Mouse (Mus musculus) midbrain, embryonic 10.5 days (tissue): ENCODE data around the gene Plekhs1. TPM values are rescaled to one million over a fixed set of nuclear protein-coding genes. Genes with fewer than 3 reads are reported as not detected.

Source experiments
- DNase-seq: peaks from one replicate; pipeline ENCODE4 v3.0.0-alpha.2; 2017; ENCODE audit warnings: low spot score
- H3K27ac ChIP-seq: fragments of 300-500 bp; sonication (generic); replicated peaks from 2 replicates; pipeline ENCODE4 v1.5.1; 2016; ENCODE audit warnings: mild to moderate bottlenecking
- H3K27me3 ChIP-seq: fragments of 300-500 bp; sonication (generic); 2 replicates; pipeline ENCODE4 v1.6.1; 2016; ENCODE audit warnings: low read depth, mild to moderate bottlenecking; ENCODE audit not compliant: poor library complexity, severe bottlenecking
- H3K36me3 ChIP-seq: fragments of 300-500 bp; sonication (generic); 2 replicates; pipeline ENCODE4 v1.6.1; 2016; ENCODE audit warnings: mild to moderate bottlenecking, moderate library complexity
- H3K4me1 ChIP-seq: fragments of 300-500 bp; sonication (generic); 2 replicates; pipeline ENCODE4 v1.6.1; 2016
- H3K4me3 ChIP-seq: fragments of 300-500 bp; sonication (generic); 2 replicates; pipeline ENCODE4 v1.5.1; 2016; ENCODE audit warnings: mild to moderate bottlenecking, moderate library complexity
- H3K9me3 ChIP-seq: fragments of 300-500 bp; sonication (generic); replicated peaks from 2 replicates; pipeline ENCODE4 v1.6.1; 2016; ENCODE audit warnings: mild to moderate bottlenecking
- WGBS: fragments of 180-500 bp; shearing (Covaris S2); methylation state at CpG from one replicate; pipeline ENCODE4 v1.1.7; 2016; 5-methylcytosine and 5-hydroxymethylcytosine counted together
- polyA plus RNA-seq: library from polyadenylated mRNA; unstranded; fragments of >200 nt; fragmentation: Nextera tagmentation; extraction: Ambion mirVana; gene quantifications from 2 replicates; pipeline ENCODE4 v1.2.1, GENCODE M21; 2016

The Plekhs1 gene
- polyA plus RNA-seq, 1 experiment from 2014 or later: not detected

GRCm38 (mm10) chr19:56438357-56439071 is 22.9 kb upstream of the Plekhs1 start:
- WGBS: 90% methylated on average over 7 of the region's 7 CpGs
- H3K4me3 ChIP-seq: no peak overlapping the region
- H3K36me3 ChIP-seq: no peaks in the 10 kb centered on the region
- no peaks in the 10 kb centered on the region; the same call in 1 of the 2 replicates for H3K4me1 ChIP-seq
- no peak for DNase-seq
- no peaks in the 10 kb centered on the region for H3K27me3 ChIP-seq
- H3K27ac ChIP-seq: no peak overlapping the region
- H3K9me3 ChIP-seq: no peaks in the 10 kb centered on the region

DNA sequence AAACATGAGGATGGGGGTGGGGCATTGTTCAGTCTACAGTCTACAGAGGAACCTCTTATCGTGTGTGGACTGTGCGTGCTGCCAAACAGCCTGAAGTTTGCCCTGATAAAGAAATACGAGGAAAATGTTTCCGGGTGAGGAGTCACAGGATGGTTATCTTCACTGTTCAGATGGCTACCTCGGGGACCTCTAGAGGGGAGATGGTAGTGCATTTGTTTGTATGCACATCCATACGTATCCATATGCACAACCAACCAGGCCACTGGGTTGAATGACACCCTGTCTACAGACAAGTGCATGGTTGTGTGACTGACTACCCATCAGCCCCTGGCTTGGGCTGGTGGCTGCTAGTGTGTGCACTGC is 22.4 kb upstream of the Plekhs1 start:
- H3K27ac ChIP-seq: no peak overlapping the region
- H3K9me3 ChIP-seq: no peaks in the 10 kb centered on the region
- DNase-seq: no peak
- 97% methylated on average over 6 of the region's 6 CpGs for WGBS
- no peak overlapping the region for H3K4me3 ChIP-seq
- H3K36me3 ChIP-seq: no peaks in the 10 kb centered on the region
- H3K27me3 ChIP-seq: no peaks in the 10 kb centered on the region
- no peaks in the 10 kb centered on the region; the same call in 1 of the 2 replicates for H3K4me1 ChIP-seq

GRCm38 (mm10) chr19:56443445-56443844 is 18.0 kb upstream of the Plekhs1 start:
- WGBS: 88% methylated on average over 14 of the region's 14 CpGs
- Histone ChIP-seq H3K4me3 (no peak overlapping the region), H3K4me1 (peaks cover 4% of the 10 kb centered on the region; the same call in 1 of the 2 replicates), H3K27ac (no peak overlapping the region), H3K36me3 (no peaks in the 10 kb centered on the region), H3K27me3 (no peaks in the 10 kb centered on the region), H3K9me3 (no peaks in the 10 kb centered on the region)
- DNase-seq: no peak

DNA sequence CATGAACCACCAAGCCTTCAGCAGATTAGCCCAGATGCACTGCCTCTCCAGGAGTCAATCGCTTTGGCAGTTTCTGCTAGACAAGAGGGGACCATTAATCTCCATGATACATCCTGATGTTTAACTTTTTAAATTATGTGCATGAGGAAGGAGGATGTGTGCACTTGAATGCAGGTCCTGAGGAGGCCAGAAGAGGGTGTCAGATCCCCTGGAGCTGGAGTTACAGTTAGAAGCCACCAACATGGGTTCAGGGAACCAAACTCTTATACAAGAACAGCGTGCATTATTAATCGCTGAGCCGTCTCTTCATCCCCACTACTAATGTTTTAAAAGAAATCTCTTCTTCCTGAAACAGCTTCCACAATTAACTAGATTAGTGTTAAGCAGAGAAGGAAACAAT is 12.7 kb upstream of the Plekhs1 start:
- Histone ChIP-seq H3K27ac (no peak overlapping the region), H3K9me3 (no peaks in the 10 kb centered on the region), H3K27me3 (no peaks in the 10 kb centered on the region), H3K36me3 (no peaks in the 10 kb centered on the region), H3K4me1 (peaks cover 6% of the 10 kb centered on the region; the same call in 1 of the 2 replicates), H3K4me3 (no peak overlapping the region)
- 94% methylated on average over 4 of the region's 4 CpGs for WGBS
- no peak for DNase-seq

GRCm38 (mm10) chr19:56449537-56449936 is 11.9 kb upstream of the Plekhs1 start:
- 91% methylated on average over 8 of the region's 8 CpGs for WGBS

GRCm38 (mm10) chr19:56450892-56451291 is 10.5 kb upstream of the Plekhs1 start:
- H3K4me1 ChIP-seq: peaks cover 3% of the 10 kb centered on the region; the same call in 1 of the 2 replicates
- no peak overlapping the region for H3K4me3 ChIP-seq
- WGBS: 90% methylated on average over 5 of the region's 5 CpGs
- no peak overlapping the region for H3K27ac ChIP-seq
- H3K9me3 ChIP-seq: no peaks in the 10 kb centered on the region
- no peaks in the 10 kb centered on the region; the same call in 1 of the 2 replicates for H3K27me3 ChIP-seq
- H3K36me3 ChIP-seq: no peaks in the 10 kb centered on the region
- no peak for DNase-seq

More at GRCm38 (mm10) chr19:56449537-56449936, 11.9 kb upstream of the Plekhs1 start:
- Histone ChIP-seq H3K4me1 (0 out of 2 replicates have a peak, but pooled peaks cover 6% of the 10 kb centered on the region), H3K27ac (no peak overlapping the region), H3K4me3 (no peak overlapping the region), H3K27me3 (no peaks in the 10 kb centered on the region), H3K36me3 (no peaks in the 10 kb centered on the region), H3K9me3 (no peaks in the 10 kb centered on the region)
- DNase-seq: no peak

DNA sequence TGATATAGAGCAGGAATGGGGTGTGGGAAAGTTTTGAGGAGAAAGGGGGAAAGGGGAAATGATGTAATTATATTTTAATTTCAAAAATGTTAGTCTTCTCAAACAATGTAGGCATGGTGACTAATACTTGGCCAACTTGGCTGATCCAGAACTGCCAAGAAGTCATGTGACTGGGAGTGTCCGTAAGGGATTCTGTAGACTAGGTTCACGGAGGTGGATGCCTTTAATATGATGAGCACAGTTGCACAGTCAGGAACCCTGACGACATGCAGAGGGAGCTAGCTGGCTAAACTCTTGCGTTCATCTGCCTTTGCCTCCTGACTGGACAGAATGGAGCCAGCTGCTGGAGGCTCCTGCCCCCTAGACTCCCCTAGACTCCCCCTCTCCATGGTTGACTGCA is 9.6 kb upstream of the Plekhs1 start:
- 82% methylated on average over 4 of the region's 4 CpGs for WGBS
- peaks cover 6% of the 10 kb centered on the region; the same call in 1 of the 2 replicates for H3K27me3 ChIP-seq
- no peak for DNase-seq
- no peak overlapping the region for H3K4me3 ChIP-seq
- H3K36me3 ChIP-seq: no peaks in the 10 kb centered on the region
- no peak overlapping the region for H3K27ac ChIP-seq
- peaks cover 10% of the 10 kb centered on the region for H3K4me1 ChIP-seq
- H3K9me3 ChIP-seq: no peaks in the 10 kb centered on the region

DNA sequence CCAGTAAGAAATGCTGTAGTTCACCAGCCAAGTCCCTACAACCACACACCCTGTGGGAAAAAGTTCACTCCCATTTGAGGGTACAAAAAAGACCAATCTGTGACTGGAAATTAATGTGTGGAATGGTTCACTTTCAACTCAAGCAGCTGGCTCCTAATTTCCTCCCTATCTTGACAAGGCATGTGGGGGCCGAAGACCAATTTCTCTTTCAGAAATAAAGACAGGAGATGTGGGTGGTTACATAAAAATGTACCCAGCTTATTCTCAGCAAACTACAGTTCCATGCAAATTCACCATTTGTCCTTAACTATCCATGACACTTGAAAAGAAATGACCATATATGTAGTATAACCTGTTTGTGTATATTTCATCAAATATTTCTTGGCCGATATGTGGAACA is 9.0 kb upstream of the Plekhs1 start:
- Histone ChIP-seq H3K9me3 (no peaks in the 10 kb centered on the region), H3K4me1 (peaks cover 16% of the 10 kb centered on the region), H3K27ac (no peak overlapping the region), H3K27me3 (peaks cover 9% of the 10 kb centered on the region), H3K36me3 (no peaks in the 10 kb centered on the region), H3K4me3 (no peak overlapping the region)
- no peak for DNase-seq
- 97% methylated on average over 2 of the region's 2 CpGs for WGBS

- Histone ChIP-seq H3K4me3 (no peak overlapping the region), H3K27ac (no peak overlapping the region), H3K36me3 (no peaks in the 10 kb centered on the region), H3K9me3 (no peaks in the 10 kb centered on the region), H3K27me3 (peaks cover 25% of the 10 kb centered on the region), H3K4me1 (peaks cover 17% of the 10 kb centered on the region)
- WGBS: 85% methylated on average over 4 of the region's 4 CpGs
- DNase-seq: no peak
Observed at GRCm38 (mm10) chr19:56454862-56455261, 6.6 kb upstream of the Plekhs1 start.

- Histone ChIP-seq H3K4me1 (peaks cover 17% of the 10 kb centered on the region), H3K27ac (no peak overlapping the region), H3K36me3 (no peaks in the 10 kb centered on the region), H3K27me3 (peaks cover 25% of the 10 kb centered on the region), H3K4me3 (no peak overlapping the region), H3K9me3 (no peaks in the 10 kb centered on the region)
- DNase-seq: no peak
- WGBS: 50% methylated on average over 2 of the region's 2 CpGs
Observed at GRCm38 (mm10) chr19:56455369-56455768, 6.1 kb upstream of the Plekhs1 start.

DNA sequence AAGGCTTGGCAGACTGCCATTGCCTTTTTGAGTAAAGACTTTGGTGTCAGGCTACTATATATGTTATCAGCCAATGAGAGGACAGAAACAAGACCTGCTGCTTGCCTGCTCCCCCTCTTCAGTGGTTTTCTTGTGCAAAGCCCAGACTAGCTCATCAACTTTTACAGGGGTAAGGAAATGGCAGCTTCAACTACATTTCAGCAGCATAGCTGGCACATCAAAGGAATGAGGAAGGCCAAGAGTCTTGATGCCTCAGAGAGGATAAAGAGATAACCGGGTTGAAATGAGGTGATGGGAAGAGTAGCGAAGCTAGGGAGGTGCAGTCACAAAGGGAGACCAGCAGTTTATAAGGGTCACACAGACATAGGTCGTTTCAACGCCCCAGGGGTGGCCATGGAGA is 3.9 kb upstream of the Plekhs1 start:
- Histone ChIP-seq H3K36me3 (no peaks in the 10 kb centered on the region), H3K27me3 (peaks cover 25% of the 10 kb centered on the region), H3K9me3 (no peaks in the 10 kb centered on the region), H3K27ac (no peak overlapping the region), H3K4me3 (no peak overlapping the region), H3K4me1 (peaks cover 15% of the 10 kb centered on the region)
- DNase-seq: no peak
- 84% methylated on average over 4 of the region's 4 CpGs for WGBS

DNA sequence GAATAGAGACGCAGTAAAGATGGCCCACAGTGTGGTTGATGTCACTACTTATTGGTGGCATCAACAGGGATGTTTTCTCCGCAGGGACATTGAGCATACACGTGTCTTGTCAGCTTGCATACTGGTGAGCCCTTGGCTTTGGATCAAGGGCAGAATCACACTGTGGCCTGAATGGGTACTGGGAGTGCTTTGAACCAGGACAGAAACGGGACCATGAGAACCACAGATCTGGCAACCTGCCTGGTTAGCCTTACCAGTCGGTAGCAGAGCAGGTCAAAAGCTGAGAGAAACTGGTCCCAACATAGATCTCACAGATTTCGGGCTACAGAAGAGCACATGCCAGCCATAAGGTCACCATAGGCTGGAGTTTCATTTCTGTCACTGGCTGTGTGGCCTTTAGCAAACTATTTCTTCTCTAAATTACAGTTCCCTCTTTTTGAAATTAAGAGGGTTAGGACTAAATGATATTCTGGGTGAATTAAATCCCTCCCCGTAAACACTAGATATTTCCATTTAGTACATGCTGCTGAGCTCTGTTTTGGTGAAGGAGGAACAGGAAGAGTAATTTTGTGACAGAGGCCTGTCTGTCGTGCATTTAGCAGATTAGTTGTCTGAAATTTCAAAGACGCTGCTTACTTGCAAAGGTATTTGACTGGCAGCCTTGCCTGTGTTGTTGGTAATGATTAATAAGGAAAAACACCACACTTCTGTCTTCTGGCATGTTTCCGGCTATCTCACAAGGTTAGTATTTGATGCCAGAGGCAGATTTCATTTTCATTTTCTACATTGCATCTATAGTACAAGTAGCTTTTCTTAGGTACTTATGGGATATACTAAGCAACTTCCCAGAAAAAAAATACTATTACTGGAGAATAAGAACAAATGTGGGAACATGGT is 2.0 kb upstream of the Plekhs1 start:
- no peak for DNase-seq
- peaks cover 25% of the 10 kb centered on the region for H3K27me3 ChIP-seq
- H3K9me3 ChIP-seq: no peaks in the 10 kb centered on the region
- no peak overlapping the region for H3K4me3 ChIP-seq
- H3K27ac ChIP-seq: no peak overlapping the region
- H3K36me3 ChIP-seq: no peaks in the 10 kb centered on the region
- H3K4me1 ChIP-seq: peaks cover 15% of the 10 kb centered on the region
- WGBS: 89% methylated on average over 10 of the region's 10 CpGs

DNA sequence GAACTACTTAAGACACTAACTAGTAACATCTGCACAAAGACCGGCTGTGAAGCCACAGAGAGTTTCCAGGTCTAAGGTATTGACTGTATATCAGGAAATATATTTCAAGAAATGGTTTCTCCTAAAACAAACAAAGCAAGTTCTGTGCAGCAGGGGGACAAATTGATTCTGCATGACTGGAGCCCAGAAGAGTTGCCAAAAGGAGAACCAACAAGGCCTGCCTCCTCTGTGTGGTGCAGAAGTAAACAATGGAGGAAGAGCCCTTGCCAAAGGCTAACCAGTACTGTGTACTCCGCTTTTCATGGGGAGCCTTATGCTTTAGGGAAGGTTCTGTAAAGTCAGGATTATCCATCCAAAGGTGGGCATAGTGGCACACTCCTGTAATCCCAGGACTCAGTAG is 1.2 kb upstream of the Plekhs1 start:
- no peak for DNase-seq
- 78% methylated on average over 2 of the region's 2 CpGs for WGBS
- H3K4me3 ChIP-seq: no peak overlapping the region
- H3K27ac ChIP-seq: no peak overlapping the region
- H3K9me3 ChIP-seq: no peaks in the 10 kb centered on the region
- H3K27me3 ChIP-seq: peaks cover 25% of the 10 kb centered on the region
- H3K4me1 ChIP-seq: peaks cover 15% of the 10 kb centered on the region
- H3K36me3 ChIP-seq: no peaks in the 10 kb centered on the region
